Mouse (Mus musculus) embryonic facial prominence, embryonic 11.5 days (tissue): ENCODE data around the gene Tas1r2. TPM values are rescaled to one million over a fixed set of nuclear protein-coding genes. Genes with fewer than 3 reads are reported as not detected.

ENCODE experiments used
- ATAC-seq: fragments of 200-750 bp; cut with Nextera tagmentation; replicated peaks from 2 replicates; pipeline ENCODE4 v1.8.0; 2017; ENCODE audit warnings: low read depth; ENCODE audit not compliant: insufficient number of reproducible peaks, low FRiP score, low TSS enrichment
- DNase-seq: peaks from one replicate; pipeline ENCODE4 v3.0.0-alpha.2; 2015; ENCODE audit warnings: low spot score
- H3K27ac ChIP-seq: fragments of 300-500 bp; sonication (generic); replicated peaks from 2 replicates; pipeline ENCODE4 v1.5.1; 2014; ENCODE audit warnings: mild to moderate bottlenecking, low read depth, low read length, control low read depth
- H3K27me3 ChIP-seq: fragments of 300-500 bp; sonication (generic); 2 replicates; pipeline ENCODE4 v1.6.1; 2014; ENCODE audit warnings: mild to moderate bottlenecking, low read length, moderate library complexity, mixed read lengths; ENCODE audit not compliant: control insufficient read depth, insufficient read depth
- H3K36me3 ChIP-seq: fragments of 300-500 bp; sonication (generic); replicated peaks from 2 replicates; pipeline ENCODE4 v1.6.1; 2014; ENCODE audit warnings: low read depth, mild to moderate bottlenecking, low read length, moderate library complexity, mixed read lengths; ENCODE audit not compliant: control insufficient read depth, insufficient read depth
- H3K4me1 ChIP-seq: fragments of 300-500 bp; sonication (generic); 2 replicates; pipeline ENCODE4 v1.6.1; 2014; ENCODE audit warnings: low read length, mixed read lengths; ENCODE audit not compliant: control insufficient read depth, insufficient read depth
- H3K4me2 ChIP-seq: fragments of 300-500 bp; sonication (generic); 2 replicates; pipeline ENCODE4 v1.6.1; 2014; ENCODE audit warnings: low read depth, mild to moderate bottlenecking, control low read depth, low read length, moderate library complexity
- H3K4me3 ChIP-seq: fragments of 300-500 bp; sonication (generic); 2 replicates; pipeline ENCODE4 v1.5.1; 2014; ENCODE audit warnings: low read depth, low read length, control low read depth
- H3K9ac ChIP-seq: fragments of 300-500 bp; sonication (generic); replicated peaks from 2 replicates; pipeline ENCODE4 v1.6.1; 2014; ENCODE audit warnings: mild to moderate bottlenecking, control low read depth, low read length
- H3K9me3 ChIP-seq: fragments of 300-500 bp; sonication (generic); replicated peaks from 2 replicates; pipeline ENCODE4 v1.6.1; 2016; ENCODE audit warnings: mild to moderate bottlenecking, low read length, inconsistent platforms, mixed read lengths; ENCODE audit not compliant: control insufficient read depth
- WGBS: fragments of 180-500 bp; shearing (Covaris S2); extraction: QIAGEN DNeasy Blood & Tissue Kit; methylation state at CpG from one replicate; pipeline ENCODE4 v1.1.7; 2014; 5-methylcytosine and 5-hydroxymethylcytosine counted together
- polyA plus RNA-seq: library from polyadenylated mRNA; unstranded; fragments of >200 nt; fragmentation: Nextera tagmentation; extraction: Ambion mirVana; gene quantifications from 2 replicates; pipeline ENCODE4 v1.2.1, GENCODE M21; 2014

Gene Tas1r2
- polyA plus RNA-seq, 1 experiment from 2014 or later, result not detected

GRCm38 (mm10) chr4:139640775-139641174 is 12.6 kb upstream of the Tas1r2 start:
- no peak for DNase-seq
- no peak for ATAC-seq
- Histone ChIP-seq H3K27ac (no peak overlapping the region), H3K9me3 (no peaks in the 10 kb centered on the region), H3K4me2 (no peak overlapping the region), H3K27me3 (peaks cover 11% of the 10 kb centered on the region), H3K4me1 (peaks cover 6% of the 10 kb centered on the region), H3K4me3 (no peak overlapping the region), H3K9ac (no peak overlapping the region), H3K36me3 (no peaks in the 10 kb centered on the region)
- 67% methylated on average over 6 of the region's 6 CpGs for WGBS

GRCm38 (mm10) chr4:139641829-139642425 is 11.4 kb upstream of the Tas1r2 start:
- no peak overlapping the region for H3K4me3 ChIP-seq
- peaks cover 6% of the 10 kb centered on the region for H3K4me1 ChIP-seq
- H3K27ac ChIP-seq, result no peak overlapping the region
- no peaks in the 10 kb centered on the region for H3K9me3 ChIP-seq
- peaks cover 11% of the 10 kb centered on the region for H3K27me3 ChIP-seq
- peak overlapping the region; percentile 22 for H3K9ac ChIP-seq
- no peaks in the 10 kb centered on the region for H3K36me3 ChIP-seq
- peak; percentile 45 for DNase-seq
- ATAC-seq, result no peak
- WGBS, result 2% methylated on average over 30 of the region's 30 CpGs
- peak overlapping the region; percentile 48 for H3K4me2 ChIP-seq

DNA sequence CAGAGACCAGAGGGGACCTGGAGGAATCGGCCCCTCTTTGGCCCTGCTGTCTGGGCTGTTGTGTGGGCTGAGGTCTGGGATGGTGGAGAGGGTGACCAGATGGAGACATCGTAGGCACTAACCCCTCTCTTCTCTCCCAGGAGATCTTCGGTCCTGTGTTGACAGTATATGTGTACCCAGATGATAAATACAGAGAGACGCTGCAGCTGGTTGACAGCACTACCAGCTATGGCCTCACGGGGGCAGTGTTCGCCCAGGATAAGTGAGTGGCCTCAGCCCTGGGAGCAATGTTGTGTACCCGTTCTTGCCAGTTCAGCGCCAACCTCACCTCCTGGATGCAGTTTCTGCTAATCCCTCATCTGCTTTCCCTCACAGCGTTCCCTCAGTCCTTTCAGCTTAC is 9.4 kb upstream of the Tas1r2 start:
- H3K4me3 ChIP-seq, result no peak overlapping the region
- H3K4me1 ChIP-seq, result peaks cover 6% of the 10 kb centered on the region
- H3K27me3 ChIP-seq, result peaks cover 11% of the 10 kb centered on the region
- H3K27ac ChIP-seq, result no peak overlapping the region
- H3K9ac ChIP-seq, result no peak overlapping the region
- DNase-seq (peak; percentile 86), ATAC-seq (peak; percentile 27; the same call in 1 of the 2 replicates)
- no peaks in the 10 kb centered on the region for H3K36me3 ChIP-seq
- no peaks in the 10 kb centered on the region for H3K9me3 ChIP-seq
- no peak overlapping the region for H3K4me2 ChIP-seq
- 15% methylated on average over 9 of the region's 9 CpGs for WGBS

- H3K4me1 ChIP-seq, result peaks cover 3% of the 10 kb centered on the region; the same call in 1 of the 2 replicates
- H3K9me3 ChIP-seq, result no peaks in the 10 kb centered on the region
- H3K4me3 ChIP-seq, result no peak overlapping the region
- H3K27me3 ChIP-seq, result peaks cover 11% of the 10 kb centered on the region; the same call in 1 of the 2 replicates
- ATAC-seq (no peak), DNase-seq (peak; percentile 51)
- WGBS, result 77% methylated on average over 7 of the region's 7 CpGs
- H3K9ac ChIP-seq, result no peak overlapping the region
- H3K27ac ChIP-seq, result no peak overlapping the region
- H3K4me2 ChIP-seq, result no peak overlapping the region
- no peaks in the 10 kb centered on the region for H3K36me3 ChIP-seq
Observed at GRCm38 (mm10) chr4:139646916-139647315, 6.4 kb upstream of the Tas1r2 start.

GRCm38 (mm10) chr4:139650086-139650743 is 3.1 kb upstream of the Tas1r2 start:
- Histone ChIP-seq H3K27me3 (no peaks in the 10 kb centered on the region), H3K9ac (no peak overlapping the region), H3K4me2 (no peak overlapping the region), H3K4me1 (no peaks in the 10 kb centered on the region), H3K27ac (no peak overlapping the region), H3K4me3 (no peak overlapping the region), H3K36me3 (no peaks in the 10 kb centered on the region), H3K9me3 (no peaks in the 10 kb centered on the region)
- DNase-seq, result no peak
- 83% methylated on average over 15 of the region's 15 CpGs for WGBS
- no peak for ATAC-seq

- no peak for ATAC-seq
Observed at GRCm38 (mm10) chr4:139650907-139651306, 2.4 kb upstream of the Tas1r2 start.

DNA sequence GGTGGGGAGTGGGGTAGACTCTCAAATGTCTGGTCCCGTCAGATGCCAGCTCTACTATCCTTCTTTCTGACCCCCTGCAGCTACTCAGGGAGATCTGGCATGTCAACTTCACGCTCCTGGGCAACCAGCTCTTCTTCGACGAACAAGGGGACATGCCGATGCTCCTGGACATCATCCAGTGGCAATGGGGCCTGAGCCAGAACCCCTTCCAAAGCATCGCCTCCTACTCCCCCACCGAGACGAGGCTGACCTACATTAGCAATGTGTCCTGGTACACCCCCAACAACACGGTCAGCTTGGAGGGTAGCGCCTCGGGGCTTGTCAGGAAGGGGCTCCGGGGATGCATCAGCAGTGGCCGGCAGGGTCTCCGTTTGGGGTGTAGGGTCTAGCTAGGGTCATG is 8.6 kb downstream of the Tas1r2 start:
- DNase-seq (no peak), ATAC-seq (no peak)
- no peaks in the 10 kb centered on the region for H3K4me1 ChIP-seq
- no peak overlapping the region for H3K9ac ChIP-seq
- 86% methylated on average over 14 of the region's 14 CpGs for WGBS
- no peak overlapping the region for H3K27ac ChIP-seq
- no peak overlapping the region for H3K4me3 ChIP-seq
- no peaks in the 10 kb centered on the region for H3K27me3 ChIP-seq
- H3K4me2 ChIP-seq, result no peak overlapping the region
- no peaks in the 10 kb centered on the region for H3K36me3 ChIP-seq
- no peaks in the 10 kb centered on the region for H3K9me3 ChIP-seq

More at GRCm38 (mm10) chr4:139650907-139651306, 2.4 kb upstream of the Tas1r2 start:
- H3K36me3 ChIP-seq, result no peaks in the 10 kb centered on the region
- no peaks in the 10 kb centered on the region for H3K4me1 ChIP-seq
- H3K9me3 ChIP-seq, result no peaks in the 10 kb centered on the region
- no peak overlapping the region for H3K27ac ChIP-seq
- H3K4me2 ChIP-seq, result no peak overlapping the region
- no peaks in the 10 kb centered on the region for H3K27me3 ChIP-seq
- no peak overlapping the region for H3K4me3 ChIP-seq
- no peak overlapping the region for H3K9ac ChIP-seq
- 62% methylated on average over 11 of the region's 11 CpGs for WGBS
- DNase-seq, result no peak

- Histone ChIP-seq H3K4me2 (no peak overlapping the region), H3K9me3 (no peaks in the 10 kb centered on the region), H3K27me3 (no peaks in the 10 kb centered on the region), H3K36me3 (no peaks in the 10 kb centered on the region), H3K4me3 (no peak overlapping the region), H3K27ac (no peak overlapping the region), H3K9ac (no peak overlapping the region), H3K4me1 (no peaks in the 10 kb centered on the region)
- 67% methylated on average over 6 of the region's 6 CpGs for WGBS
- DNase-seq (no peak), ATAC-seq (no peak)
Observed at GRCm38 (mm10) chr4:139667632-139668031, 14.3 kb downstream of the Tas1r2 start.
